Mouse (Mus musculus) liver, embryonic 11.5 days (tissue): ENCODE data around the gene Mocs3. TPM values are rescaled to one million over a fixed set of nuclear protein-coding genes. Genes with fewer than 3 reads are reported as not detected.

Experiments
- ATAC-seq: fragments of 200-750 bp; cut with Nextera tagmentation; replicated peaks from 2 replicates; pipeline ENCODE4 v1.8.0; 2017; ENCODE audit warnings: moderate number of reproducible peaks, mild to moderate bottlenecking, moderate TSS enrichment, moderate library complexity; ENCODE audit not compliant: low FRiP score
- DNase-seq: peaks from one replicate; pipeline ENCODE4 v3.0.0-alpha.2; 2017; ENCODE audit warnings: low spot score
- H3K27ac ChIP-seq: fragments of 300-500 bp; sonication (generic); 2 replicates; pipeline ENCODE4 v1.5.1; 2014; ENCODE audit warnings: mild to moderate bottlenecking, low read depth, low read length, control low read depth
- H3K27me3 ChIP-seq: fragments of 300-500 bp; sonication (generic); replicated peaks from 2 replicates; pipeline ENCODE4 v1.6.1; 2014; ENCODE audit warnings: low read length, mixed read lengths; ENCODE audit not compliant: control insufficient read depth, insufficient read depth
- H3K36me3 ChIP-seq: fragments of 300-500 bp; sonication (generic); 2 replicates; pipeline ENCODE4 v1.6.1; 2014; ENCODE audit warnings: mild to moderate bottlenecking, low read length, moderate library complexity, mixed read lengths; ENCODE audit not compliant: control insufficient read depth, insufficient read depth
- H3K4me1 ChIP-seq: fragments of 300-500 bp; sonication (generic); replicated peaks from 2 replicates; pipeline ENCODE4 v1.6.1; 2014; ENCODE audit warnings: low read length, mixed read lengths; ENCODE audit not compliant: control insufficient read depth, insufficient read depth
- H3K4me2 ChIP-seq: fragments of 300-500 bp; sonication (generic); 2 replicates; pipeline ENCODE4 v1.6.1; 2014; ENCODE audit warnings: mild to moderate bottlenecking, control low read depth, moderate library complexity
- H3K4me3 ChIP-seq: fragments of 300-500 bp; sonication (generic); 2 replicates; pipeline ENCODE4 v1.5.1; 2014; ENCODE audit warnings: low read depth, low read length, control low read depth
- H3K9ac ChIP-seq: fragments of 300-500 bp; sonication (generic); 2 replicates; pipeline ENCODE4 v1.6.1; 2014; ENCODE audit warnings: low read depth, low read length, control low read depth
- H3K9me3 ChIP-seq: fragments of 300-500 bp; sonication (generic); 2 replicates; pipeline ENCODE4 v1.6.1; 2016; ENCODE audit warnings: low read length, inconsistent platforms, mixed read lengths; ENCODE audit not compliant: control insufficient read depth
- WGBS: fragments of 180-500 bp; shearing (Covaris S2); extraction: QIAGEN DNeasy Blood & Tissue Kit; methylation state at CpG from one replicate; pipeline ENCODE4 v1.1.7; 2014; 5-methylcytosine and 5-hydroxymethylcytosine counted together
- polyA plus RNA-seq: library from polyadenylated mRNA; unstranded; fragments of >200 nt; fragmentation: Nextera tagmentation; extraction: Ambion mirVana; gene quantifications from 2 replicates; pipeline ENCODE4 v1.2.1, GENCODE M21; 2014

The Mocs3 gene
- polyA plus RNA-seq, 1 experiment from 2014 or later = 8.2 TPM

DNA sequence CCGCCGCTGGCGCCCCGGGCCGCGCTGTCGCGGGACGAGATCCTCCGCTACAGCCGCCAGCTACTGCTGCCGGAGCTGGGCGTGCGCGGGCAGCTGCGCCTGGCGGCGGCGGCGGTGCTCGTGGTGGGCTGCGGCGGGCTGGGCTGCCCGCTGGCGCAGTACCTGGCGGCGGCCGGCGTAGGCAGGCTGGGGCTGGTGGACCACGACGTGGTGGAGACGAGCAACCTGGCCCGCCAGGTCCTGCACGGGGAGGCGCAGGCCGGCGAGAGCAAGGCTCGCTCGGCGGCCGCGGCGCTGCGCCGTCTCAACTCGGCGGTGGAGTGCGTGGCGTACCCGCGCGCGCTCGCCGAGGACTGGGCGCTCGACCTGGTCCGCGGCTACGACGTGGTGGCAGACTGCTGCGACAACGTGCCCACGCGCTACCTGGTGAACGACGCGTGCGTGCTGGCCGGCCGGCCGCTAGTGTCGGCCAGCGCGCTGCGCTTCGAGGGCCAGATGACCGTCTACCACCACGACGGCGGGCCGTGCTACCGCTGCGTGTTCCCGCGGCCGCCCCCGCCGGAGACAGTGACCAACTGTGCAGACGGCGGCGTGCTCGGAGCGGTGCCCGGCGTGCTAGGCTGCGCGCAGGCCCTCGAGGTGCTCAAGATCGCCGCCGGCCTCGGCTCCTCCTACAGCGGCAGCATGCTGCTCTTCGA, 500 bp downstream of the Mocs3 start:
- Histone ChIP-seq H3K9ac (peak overlapping the region; percentile 97), H3K9me3 (no peaks in the 10 kb centered on the region; the same call in 1 of the 2 replicates), H3K4me2 (peak overlapping the region; percentile 91), H3K4me3 (peak overlapping the region; percentile 99), H3K27ac (peak overlapping the region; percentile 56), H3K4me1 (peaks cover 21% of the 10 kb centered on the region), H3K36me3 (peaks cover 10% of the 10 kb centered on the region; the same call in 1 of the 2 replicates), H3K27me3 (no peaks in the 10 kb centered on the region)
- 2% methylated on average over 101 of the region's 105 CpGs for WGBS
- peak; percentile 58 for ATAC-seq
- DNase-seq = no peak

DNA sequence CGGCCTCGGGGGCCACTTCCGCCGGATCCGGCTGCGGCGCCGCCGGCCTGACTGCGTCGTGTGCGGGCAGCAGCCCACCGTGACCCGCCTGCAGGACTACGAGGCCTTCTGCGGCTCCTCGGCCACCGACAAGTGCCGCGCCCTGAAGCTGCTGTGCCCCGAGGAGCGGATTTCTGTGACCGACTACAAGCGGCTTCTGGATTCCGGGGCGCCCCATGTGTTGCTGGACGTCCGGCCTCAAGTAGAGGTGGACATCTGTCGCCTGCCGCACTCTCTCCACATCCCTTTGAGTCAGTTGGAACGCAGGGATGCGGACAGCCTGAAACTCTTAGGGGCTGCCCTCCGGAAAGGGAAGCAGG, 1.0 kb downstream of the Mocs3 start:
- no peak for DNase-seq
- peak overlapping the region; percentile 99 for H3K4me3 ChIP-seq
- peak overlapping the region; percentile 91 for H3K4me2 ChIP-seq
- H3K9ac ChIP-seq = peak overlapping the region; percentile 97
- 47% methylated on average over 33 of the region's 33 CpGs for WGBS
- peaks cover 9% of the 10 kb centered on the region; the same call in 1 of the 2 replicates for H3K36me3 ChIP-seq
- H3K9me3 ChIP-seq = no peaks in the 10 kb centered on the region; the same call in 1 of the 2 replicates
- no peak for ATAC-seq
- H3K27me3 ChIP-seq = no peaks in the 10 kb centered on the region
- no peak overlapping the region for H3K27ac ChIP-seq
- H3K4me1 ChIP-seq = peaks cover 21% of the 10 kb centered on the region

DNA sequence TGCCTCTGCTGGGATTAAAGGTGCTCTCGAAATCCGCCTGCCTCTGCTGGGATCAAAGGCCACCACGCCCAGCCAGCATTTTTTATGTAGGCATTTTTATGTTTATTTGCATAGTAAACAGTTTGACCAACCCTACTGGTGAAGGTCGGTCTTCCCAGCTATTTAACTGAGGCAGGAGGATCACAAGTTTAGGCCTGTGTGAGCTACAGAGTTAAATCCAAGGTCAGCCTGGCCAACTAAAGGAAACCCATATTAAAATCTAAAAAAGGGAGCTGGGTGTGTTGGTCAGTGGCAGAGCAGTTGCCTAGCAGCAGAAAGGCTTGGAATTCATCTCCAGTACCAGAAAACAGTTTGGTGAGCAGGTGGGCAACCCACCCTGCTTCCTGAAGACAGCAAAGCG, 2.9 kb downstream of the Mocs3 start:
- no peaks in the 10 kb centered on the region; the same call in 1 of the 2 replicates for H3K9me3 ChIP-seq
- no peak overlapping the region for H3K9ac ChIP-seq
- WGBS = 89% methylated on average over 5 of the region's 5 CpGs
- no peak overlapping the region for H3K27ac ChIP-seq
- H3K4me3 ChIP-seq = no peak overlapping the region
- H3K4me1 ChIP-seq = peaks cover 16% of the 10 kb centered on the region
- no peak for DNase-seq
- ATAC-seq = no peak
- H3K4me2 ChIP-seq = no peak overlapping the region
- H3K27me3 ChIP-seq = no peaks in the 10 kb centered on the region
- H3K36me3 ChIP-seq = peaks cover 5% of the 10 kb centered on the region; the same call in 1 of the 2 replicates

DNA sequence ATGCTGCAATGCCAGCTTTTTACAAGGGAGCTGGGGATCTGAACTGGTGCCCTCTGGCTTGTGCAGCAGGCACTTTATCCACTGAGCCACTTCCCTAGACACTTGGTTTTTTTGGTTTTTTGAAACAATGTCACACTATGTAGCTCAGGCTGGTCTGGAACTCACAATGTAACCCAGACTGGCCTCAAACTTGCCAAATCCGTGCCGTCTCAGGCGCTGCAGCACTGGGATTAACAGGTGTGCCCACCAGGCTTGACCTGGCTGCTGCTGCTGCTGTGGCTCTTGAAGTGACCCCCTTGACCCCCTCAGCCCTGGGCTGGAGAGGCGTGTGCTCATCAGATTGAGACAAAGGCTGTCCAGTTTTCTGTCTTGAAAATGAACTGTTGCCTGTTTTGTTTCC, 7.9 kb downstream of the Mocs3 start:
- Histone ChIP-seq H3K36me3 (peaks cover 5% of the 10 kb centered on the region; the same call in 1 of the 2 replicates), H3K9me3 (no peaks in the 10 kb centered on the region; the same call in 1 of the 2 replicates), H3K4me3 (no peak overlapping the region), H3K9ac (no peak overlapping the region), H3K4me2 (no peak overlapping the region), H3K27ac (no peak overlapping the region), H3K27me3 (no peaks in the 10 kb centered on the region), H3K4me1 (no peaks in the 10 kb centered on the region)
- ATAC-seq (no peak), DNase-seq (no peak)
- WGBS = 82% methylated on average over 4 of the region's 4 CpGs

DNA sequence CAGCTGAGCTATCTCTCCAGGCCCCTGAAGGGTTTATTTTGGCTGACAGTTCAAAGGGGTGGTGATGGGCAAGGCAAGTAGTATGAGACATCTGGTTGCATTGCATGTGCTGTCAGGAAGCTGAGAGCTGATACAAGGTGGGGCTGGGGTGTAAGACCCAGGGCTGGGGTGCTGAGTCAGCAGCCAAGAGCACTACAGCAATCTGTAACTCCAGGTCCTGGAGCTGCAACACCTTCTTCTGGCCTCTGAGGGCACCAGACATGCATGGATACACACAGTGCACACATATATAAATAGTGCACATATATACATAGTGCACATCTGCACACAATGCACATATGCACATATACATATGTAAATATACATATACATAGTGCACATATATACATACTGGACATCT, 12.4 kb downstream of the Mocs3 start:
- Histone ChIP-seq H3K4me3 (no peak overlapping the region), H3K9ac (no peak overlapping the region), H3K4me1 (no peaks in the 10 kb centered on the region), H3K9me3 (no peaks in the 10 kb centered on the region), H3K27ac (no peak overlapping the region), H3K27me3 (no peaks in the 10 kb centered on the region; the same call in 1 of the 2 replicates), H3K36me3 (no peaks in the 10 kb centered on the region), H3K4me2 (no peak overlapping the region)
- DNase-seq (no peak), ATAC-seq (no peak)

DNA sequence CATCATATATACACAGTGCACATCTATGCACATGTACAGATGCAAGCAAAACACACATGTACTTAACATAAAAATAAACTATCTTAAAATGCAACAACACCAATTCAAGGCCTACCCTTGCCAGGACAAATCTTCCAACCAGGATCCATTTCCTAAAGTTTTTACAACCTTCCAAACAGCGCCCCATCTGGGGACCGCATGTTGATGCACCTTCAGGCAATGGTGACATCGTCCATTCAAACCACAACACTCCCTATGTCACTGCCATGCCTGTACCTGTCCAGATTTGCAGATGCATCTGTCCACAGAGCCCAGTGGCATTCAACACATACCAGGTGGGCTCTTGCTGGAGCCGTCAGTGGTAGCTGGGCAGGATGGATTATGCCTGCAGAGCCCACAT, 12.9 kb downstream of the Mocs3 start:
- Histone ChIP-seq H3K4me1 (no peaks in the 10 kb centered on the region), H3K4me3 (no peak overlapping the region), H3K9me3 (no peaks in the 10 kb centered on the region), H3K4me2 (no peak overlapping the region), H3K9ac (no peak overlapping the region), H3K36me3 (no peaks in the 10 kb centered on the region), H3K27ac (no peak overlapping the region), H3K27me3 (peaks cover 2% of the 10 kb centered on the region; the same call in 1 of the 2 replicates)
- ATAC-seq = no peak
- no peak for DNase-seq
- WGBS = 72% methylated on average over 4 of the region's 4 CpGs

DNA sequence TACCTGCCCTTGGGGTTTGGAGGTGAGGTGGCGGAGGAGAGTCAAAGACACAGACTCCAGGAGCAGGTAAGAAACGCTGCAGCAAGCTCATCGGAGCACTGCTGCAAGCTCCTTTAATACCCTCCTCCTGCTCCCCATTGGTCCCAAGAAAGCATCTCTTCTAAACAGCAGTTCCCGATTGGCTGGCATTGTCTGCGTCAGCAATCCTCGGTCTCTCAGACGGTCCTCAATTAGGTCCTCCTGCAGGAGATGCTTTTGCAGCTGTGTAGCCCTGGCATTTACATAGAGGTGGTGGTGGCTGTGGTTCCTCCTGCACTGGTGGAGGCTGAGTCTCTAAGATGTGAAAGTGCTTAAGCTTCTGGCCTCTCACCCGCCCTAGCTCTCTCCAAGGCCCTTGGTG, 15.1 kb downstream of the Mocs3 start:
- H3K9ac ChIP-seq = no peak overlapping the region

DNA sequence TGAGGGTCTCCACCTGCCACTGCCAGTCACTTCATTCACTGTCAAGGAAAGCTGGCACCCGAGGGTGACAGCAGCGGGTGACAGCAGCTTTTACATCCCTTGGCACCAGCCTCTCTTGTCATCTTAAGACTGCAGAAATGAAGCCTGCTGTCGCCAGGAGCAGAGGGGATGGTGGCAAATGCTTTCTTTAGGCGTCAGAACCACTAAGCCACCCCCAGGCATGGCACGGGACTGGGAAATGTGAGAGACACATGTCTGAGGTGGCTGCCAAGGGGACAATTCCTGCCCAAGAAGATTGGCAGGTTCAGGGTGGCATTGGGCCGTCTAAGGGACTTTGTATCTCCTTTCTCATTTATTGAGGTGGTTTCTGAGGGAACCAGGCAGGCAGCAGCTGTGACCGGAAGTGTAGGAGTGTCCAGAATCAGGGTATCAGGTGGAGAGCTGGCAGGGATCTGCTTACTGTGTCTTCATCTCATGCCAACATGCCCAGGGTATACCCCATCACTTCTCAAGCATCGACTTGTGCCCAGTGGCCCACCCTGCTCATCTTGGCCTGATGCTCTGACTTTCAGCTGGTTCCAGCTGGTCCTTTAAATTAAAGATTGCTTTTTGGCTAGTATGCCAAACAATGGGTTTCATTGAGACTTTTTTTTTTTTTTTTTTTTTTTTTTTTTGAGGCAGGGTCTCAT, 17.9 kb downstream of the Mocs3 start:
- H3K36me3 ChIP-seq = no peaks in the 10 kb centered on the region
- H3K9me3 ChIP-seq = no peaks in the 10 kb centered on the region
- no peak overlapping the region for H3K27ac ChIP-seq
- ATAC-seq = no peak
- 0 out of 2 replicates have a peak, but pooled peaks cover 4% of the 10 kb centered on the region for H3K4me1 ChIP-seq
- no peak for DNase-seq
- H3K4me2 ChIP-seq = no peak overlapping the region
- peaks cover 17% of the 10 kb centered on the region for H3K27me3 ChIP-seq
- WGBS = 74% methylated on average over 8 of the region's 8 CpGs
- no peak overlapping the region for H3K9ac ChIP-seq
- no peak overlapping the region for H3K4me3 ChIP-seq

More for the DNA sequence above, 15.1 kb downstream of the Mocs3 start:
- H3K9me3 ChIP-seq = no peaks in the 10 kb centered on the region
- DNase-seq = no peak
- no peak for ATAC-seq
- no peaks in the 10 kb centered on the region for H3K36me3 ChIP-seq
- no peak overlapping the region for H3K27ac ChIP-seq
- no peak overlapping the region for H3K4me3 ChIP-seq
- H3K4me1 ChIP-seq = no peaks in the 10 kb centered on the region
- WGBS = 28% methylated on average over 8 of the region's 8 CpGs
- H3K4me2 ChIP-seq = no peak overlapping the region
- peaks cover 2% of the 10 kb centered on the region; the same call in 1 of the 2 replicates for H3K27me3 ChIP-seq
